Mouse (Mus musculus) C2C12 (cell line): ENCODE results near the gene Helz. TPM values are rescaled to one million over a fixed set of nuclear protein-coding genes. Genes with fewer than 3 reads are reported as not detected.

Experiments
- H3K27me3 ChIP-seq: one replicate; pipeline ENCODE4 v1.6.1; 2011; ENCODE audit not compliant: control insufficient read depth, insufficient read depth, insufficient read length
- H3K36me3 ChIP-seq: one replicate; pipeline ENCODE4 v1.6.1; 2011; ENCODE audit not compliant: control insufficient read depth, insufficient read depth
- H3K4me3 ChIP-seq: one replicate; pipeline ENCODE4 v1.5.1; 2011; ENCODE audit warnings: mild to moderate bottlenecking, control low read depth; ENCODE audit not compliant: poor library complexity, insufficient read depth, severe bottlenecking
- H3K79me2 ChIP-seq: one replicate; pipeline ENCODE4 v1.6.1; 2011; ENCODE audit not compliant: control insufficient read depth, insufficient read depth
- H3K79me3 ChIP-seq: one replicate; pipeline ENCODE4 v1.6.1; 2011; ENCODE audit warnings: low read depth, control low read depth
- H3ac ChIP-seq: one replicate; pipeline ENCODE3; 2011; ENCODE audit warnings: low read depth; ENCODE audit not compliant: control insufficient read depth, insufficient read length
- CEBPB ChIP-seq: IDR thresholded peaks from one replicate; pipeline ENCODE4 v1.6.1; 2011; ENCODE audit warnings: low read depth, mild to moderate bottlenecking, control low read depth, moderate library complexity
- CTCF ChIP-seq: IDR thresholded peaks from one replicate; pipeline ENCODE4 v1.5.1; 2011; ENCODE audit not compliant: control insufficient read depth, insufficient read depth, insufficient read length
- FOSL1 ChIP-seq: IDR thresholded peaks from one replicate; pipeline ENCODE4 v1.8.0; 2011; ENCODE audit warnings: mild to moderate bottlenecking, low read length; ENCODE audit not compliant: poor library complexity, insufficient read depth, severe bottlenecking
- MAX ChIP-seq: IDR thresholded peaks from one replicate; pipeline ENCODE4 v1.6.1; 2011; ENCODE audit warnings: mild to moderate bottlenecking, control low read depth
- MYOD1 ChIP-seq: IDR thresholded peaks from one replicate; pipeline ENCODE4 v1.6.1; 2011; ENCODE audit warnings: low read depth; ENCODE audit not compliant: control insufficient read depth, insufficient read length
- MYOG ChIP-seq: IDR thresholded peaks from one replicate; pipeline ENCODE4 v1.6.1; 2011; ENCODE audit not compliant: control insufficient read depth, insufficient read length; ENCODE audit errors: extremely low read depth
- USF1 ChIP-seq: IDR thresholded peaks from one replicate; pipeline ENCODE4 v1.6.1; 2011; ENCODE audit warnings: low read depth, mild to moderate bottlenecking, control low read depth, moderate library complexity
- polyA plus RNA-seq: library from polyadenylated mRNA; unstranded; fragments of >200 nt; fragmentation: generic; extraction: Trizol; gene quantifications from one replicate; pipeline ENCODE4 v1.2.1, GENCODE M21; 2012; ENCODE audit warnings: missing spikeins

Helz gene
- polyA plus RNA-seq, 1 experiment, result 6.8 TPM

GRCm38 (mm10) chr11:107521153-107521552 lies 26.6 kb upstream of the Helz start:
- TF ChIP-seq CTCF, result no peak
- TF ChIP-seq CEBPB, result no peak
- TF ChIP-seq FOSL1, result no peak
- no peak for TF ChIP-seq MAX
- no peak for TF ChIP-seq MYOD1
- H3K27me3 ChIP-seq, result no peaks in the 10 kb centered on the region
- H3ac ChIP-seq, result no peak overlapping the region
- H3K36me3 ChIP-seq, result no peaks in the 10 kb centered on the region
- H3K4me3 ChIP-seq, result no peak overlapping the region
- no peaks in the 10 kb centered on the region for H3K79me2 ChIP-seq
- H3K79me3 ChIP-seq, result no peaks in the 10 kb centered on the region

- H3K4me3 ChIP-seq, result no peak overlapping the region
- H3K79me2 ChIP-seq, result no peaks in the 10 kb centered on the region
Measured at GRCm38 (mm10) chr11:107524966-107525365, 22.8 kb upstream of the Helz start.

GRCm38 (mm10) chr11:107527632-107528031 lies 20.1 kb upstream of the Helz start:
- no peaks in the 10 kb centered on the region for H3K79me3 ChIP-seq
- H3K4me3 ChIP-seq, result no peak overlapping the region
- peaks cover 5% of the 10 kb centered on the region for H3K27me3 ChIP-seq
- TF ChIP-seq FOSL1 (no peak), MYOG (no peak), MAX (no peak), CTCF (no peak), MYOD1 (no peak), USF1 (no peak), CEBPB (no peak)
- H3K79me2 ChIP-seq, result no peaks in the 10 kb centered on the region
- no peak overlapping the region for H3ac ChIP-seq
- H3K36me3 ChIP-seq, result no peaks in the 10 kb centered on the region

More at GRCm38 (mm10) chr11:107524966-107525365, 22.8 kb upstream of the Helz start:
- H3K79me3 ChIP-seq, result no peaks in the 10 kb centered on the region
- no peak overlapping the region for H3ac ChIP-seq
- peaks cover 5% of the 10 kb centered on the region for H3K27me3 ChIP-seq
- no peaks in the 10 kb centered on the region for H3K36me3 ChIP-seq
- no peak for TF ChIP-seq MAX
- TF ChIP-seq CEBPB, result no peak
- TF ChIP-seq FOSL1, result no peak

- Histone ChIP-seq H3K79me3 (no peaks in the 10 kb centered on the region), H3K4me3 (no peak overlapping the region), H3K79me2 (no peaks in the 10 kb centered on the region), H3K36me3 (no peaks in the 10 kb centered on the region), H3ac (no peak overlapping the region), H3K27me3 (peaks cover 5% of the 10 kb centered on the region)
- TF ChIP-seq FOSL1, result no peak
- TF ChIP-seq CTCF, result no peak
- no peak for TF ChIP-seq MYOG
- TF ChIP-seq USF1, result no peak
- TF ChIP-seq CEBPB, result no peak
- no peak for TF ChIP-seq MAX
- TF ChIP-seq MYOD1, result no peak
Measured at GRCm38 (mm10) chr11:107529320-107529719, 18.4 kb upstream of the Helz start.

- Histone ChIP-seq H3K36me3 (no peaks in the 10 kb centered on the region), H3K4me3 (no peak overlapping the region)
- TF ChIP-seq CTCF (no peak), MYOD1 (no peak), MYOG (no peak), FOSL1 (no peak), MAX (no peak), CEBPB (no peak), USF1 (no peak)
Measured at GRCm38 (mm10) chr11:107531445-107531844, 16.3 kb upstream of the Helz start.

GRCm38 (mm10) chr11:107532271-107532670 lies 15.5 kb upstream of the Helz start:
- peaks cover 5% of the 10 kb centered on the region for H3K27me3 ChIP-seq
- no peaks in the 10 kb centered on the region for H3K79me3 ChIP-seq
- H3K4me3 ChIP-seq, result no peak overlapping the region
- no peak overlapping the region for H3ac ChIP-seq
- TF ChIP-seq MYOG (no peak), FOSL1 (no peak), MYOD1 (no peak), USF1 (no peak), MAX (no peak), CTCF (no peak), CEBPB (no peak)
- H3K36me3 ChIP-seq, result no peaks in the 10 kb centered on the region
- H3K79me2 ChIP-seq, result no peaks in the 10 kb centered on the region

More at GRCm38 (mm10) chr11:107531445-107531844, 16.3 kb upstream of the Helz start:
- no peaks in the 10 kb centered on the region for H3K79me3 ChIP-seq
- H3ac ChIP-seq, result no peak overlapping the region
- H3K27me3 ChIP-seq, result peaks cover 5% of the 10 kb centered on the region
- no peaks in the 10 kb centered on the region for H3K79me2 ChIP-seq
